Mouse (Mus musculus) gastrocnemius, postnatal 14 days (tissue): Measurements from ENCODE around the gene Ncoa4. TPM values are rescaled to one million over a fixed set of nuclear protein-coding genes. Genes with fewer than 3 reads are reported as not detected.
"Not testable (repeated sequence)": the region's sequence is repeated elsewhere in the genome, so short reads cannot be mapped to it uniquely, and the experiment has no call there.

Experiments used
- DNase-seq: peaks from one replicate; pipeline ENCODE4 v3.0.0; 2021; ENCODE audit warnings: mixed read lengths
- intact Hi-C: fragments of 180-260 bp; cut with DNase I; formaldehyde crosslinking; loops from one replicate; pipeline ENCODE4 v1.15.1; 2025; ENCODE audit warnings: low total_unique reads
- total RNA-seq, 2 experiments: library from RNA; stranded (reverse); gene quantifications; 2 replicates each; pipeline ENCODE4 v1.2.3; 2021

Ncoa4 gene
- total RNA-seq, 2 experiments from 2014 or later: 46.7 to 51.1 TPM

DNA sequence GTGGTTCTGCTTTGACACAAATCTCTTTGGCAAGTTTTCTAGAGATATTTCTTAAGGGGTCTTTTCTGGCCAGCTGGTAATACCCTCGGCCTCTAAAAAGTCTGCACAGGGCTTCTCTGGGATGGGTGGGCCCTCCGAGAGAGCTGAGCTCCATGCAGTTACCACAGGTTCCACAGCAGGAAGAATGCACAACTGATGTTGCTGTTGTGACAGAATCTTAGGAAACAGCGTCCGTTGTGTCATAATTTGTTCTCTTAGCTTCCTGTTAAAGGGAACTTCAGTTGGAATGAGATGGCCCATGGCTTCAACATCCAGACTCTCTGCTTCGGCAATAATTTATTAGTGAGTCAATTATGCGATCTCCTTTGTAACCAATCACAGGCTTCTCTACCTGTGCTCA lies 4.9 kb upstream of the Ncoa4 start:
- intact Hi-C loops: no loop called here
- no peak for DNase-seq

DNA sequence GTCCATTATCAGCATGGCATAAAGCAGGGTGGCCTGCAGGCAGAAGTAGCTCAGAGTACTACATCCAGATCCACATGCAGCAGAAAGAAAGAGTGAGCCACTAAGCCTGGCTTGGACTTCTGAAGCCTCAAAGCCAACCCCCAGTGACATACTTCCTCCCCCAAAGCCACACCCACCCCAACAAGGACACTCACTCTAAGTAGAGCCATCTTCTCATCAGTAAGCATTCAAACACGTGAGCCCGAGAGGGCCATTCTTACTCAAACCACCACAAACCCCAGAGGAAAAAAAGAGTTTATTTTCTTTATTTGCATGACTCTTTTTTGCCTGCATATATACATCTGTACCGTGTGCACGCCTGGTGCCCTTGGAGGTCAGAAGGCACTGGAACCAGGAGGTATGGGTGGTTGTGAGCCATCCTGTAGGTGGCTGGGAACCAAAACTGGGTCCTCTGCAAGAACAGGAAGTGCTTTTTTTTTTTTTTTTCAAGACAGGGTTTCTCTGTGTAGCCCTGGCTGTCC lies 455 bp upstream of the Ncoa4 start:
- peak; percentile 12 for DNase-seq
- intact Hi-C loops: no loop called here

DNA sequence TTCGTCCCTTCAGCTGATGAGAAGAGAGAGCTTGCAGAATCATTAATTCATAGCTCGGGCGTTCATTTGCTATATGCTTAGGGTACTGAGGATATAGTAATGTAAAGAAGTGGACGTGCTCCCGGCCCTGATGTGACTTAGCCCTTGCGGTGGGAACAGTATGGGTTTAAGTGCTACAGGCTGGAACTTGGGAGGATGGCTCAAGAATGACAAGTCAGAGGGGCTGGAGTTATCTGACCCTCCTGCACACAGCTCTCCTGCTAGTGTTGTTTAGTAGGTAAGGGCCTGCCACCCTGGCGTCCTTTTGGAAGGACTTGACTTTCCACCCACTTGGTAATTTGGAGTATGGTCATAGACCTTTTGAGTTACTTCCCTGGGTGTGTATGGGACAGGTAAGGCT lies 898 bp downstream of the Ncoa4 start:
- intact Hi-C loops: no loop called here
- DNase-seq: no peak

DNA sequence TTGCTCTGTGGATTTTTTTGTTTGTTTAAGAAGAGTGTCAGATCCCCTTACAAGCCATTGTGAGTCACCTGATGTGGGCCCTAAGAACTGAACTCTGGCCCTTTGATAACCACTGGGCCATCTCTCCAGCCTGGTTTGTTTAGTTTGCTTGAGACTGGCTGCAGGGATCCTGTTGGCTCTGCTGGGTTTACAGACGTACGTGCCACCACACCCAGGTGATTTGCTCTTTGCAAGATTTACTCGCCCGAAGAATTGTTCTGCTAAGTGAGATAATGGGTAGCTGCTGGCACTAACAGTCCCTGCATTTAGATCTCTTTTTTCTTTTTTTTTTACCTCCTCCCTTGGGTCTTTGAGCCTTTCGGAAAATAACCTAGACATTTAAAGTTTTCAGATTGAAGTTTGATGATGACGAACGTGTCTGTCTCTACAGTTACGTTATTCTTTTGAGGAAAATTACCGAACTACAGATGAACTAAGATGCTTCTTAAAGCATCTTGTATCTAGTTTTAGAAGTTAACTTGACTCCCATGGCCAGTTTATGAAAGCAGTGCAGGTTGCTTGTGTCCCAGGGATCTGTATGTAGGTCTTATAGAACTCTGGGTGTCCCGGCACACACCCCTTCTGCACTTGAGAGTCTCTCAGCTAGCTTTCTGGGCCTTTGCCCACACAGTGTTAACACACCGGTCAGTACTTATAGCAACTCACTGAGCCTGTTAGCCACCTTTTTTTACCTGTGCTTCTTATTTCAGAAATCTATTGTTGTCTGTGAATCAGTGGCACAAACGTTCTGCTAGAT lies 1.6 kb downstream of the Ncoa4 start:
- DNase-seq: no peak
- intact Hi-C loops: no loop called here

DNA sequence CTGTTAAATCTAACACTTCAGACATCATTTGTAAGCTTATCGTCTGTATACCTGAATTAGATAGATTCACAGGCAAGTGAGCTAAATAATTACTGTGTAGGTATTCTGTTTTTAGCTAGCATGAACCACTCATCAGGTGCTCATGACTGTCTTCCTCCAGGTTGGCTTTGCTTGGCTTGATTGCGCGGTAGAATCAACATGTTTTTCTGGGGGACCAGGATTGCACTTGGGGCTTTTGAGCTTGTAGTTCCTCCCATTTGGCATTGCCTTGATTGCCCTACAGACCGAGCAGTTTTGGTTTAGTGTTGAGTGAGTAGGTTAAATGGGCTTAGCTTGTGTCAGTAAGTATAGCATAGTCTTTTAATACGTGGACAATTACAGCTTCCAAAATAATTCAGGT lies 2.6 kb downstream of the Ncoa4 start:
- no peak for DNase-seq
- intact Hi-C loops: no loop called here

DNA sequence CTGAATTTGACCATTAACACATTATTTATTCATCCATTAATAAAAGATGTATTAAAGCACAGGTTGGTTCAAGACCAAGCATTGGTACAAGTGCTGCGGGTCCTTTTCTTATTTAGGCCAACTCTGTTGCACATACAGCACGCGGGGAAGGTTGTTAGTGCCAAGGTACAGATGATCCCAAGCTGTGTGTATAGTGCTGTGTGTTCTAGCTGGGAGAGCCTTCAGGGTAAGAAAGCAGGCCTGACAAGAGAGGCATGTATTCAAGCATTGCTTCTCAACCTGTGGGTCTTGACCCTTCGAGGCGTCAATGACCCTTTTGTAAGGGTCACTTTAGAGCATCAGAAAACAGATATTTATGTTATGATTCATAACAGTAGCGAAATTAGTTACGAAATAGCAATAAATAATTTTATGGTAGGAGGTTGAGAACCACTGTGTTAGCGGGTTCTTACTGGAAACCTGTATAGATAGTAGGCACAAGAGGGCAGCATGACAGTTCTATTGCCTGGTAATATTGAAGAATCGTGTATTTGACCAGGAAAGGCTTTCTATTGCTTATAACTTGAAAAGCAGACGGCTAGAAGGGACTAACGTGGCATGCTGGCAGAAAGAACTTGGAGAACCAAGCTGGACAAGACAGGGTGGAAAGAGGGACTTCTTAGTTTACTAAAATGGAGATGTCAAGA lies 3.7 kb downstream of the Ncoa4 start:
- intact Hi-C loops: no loop called here
- no peak for DNase-seq

DNA sequence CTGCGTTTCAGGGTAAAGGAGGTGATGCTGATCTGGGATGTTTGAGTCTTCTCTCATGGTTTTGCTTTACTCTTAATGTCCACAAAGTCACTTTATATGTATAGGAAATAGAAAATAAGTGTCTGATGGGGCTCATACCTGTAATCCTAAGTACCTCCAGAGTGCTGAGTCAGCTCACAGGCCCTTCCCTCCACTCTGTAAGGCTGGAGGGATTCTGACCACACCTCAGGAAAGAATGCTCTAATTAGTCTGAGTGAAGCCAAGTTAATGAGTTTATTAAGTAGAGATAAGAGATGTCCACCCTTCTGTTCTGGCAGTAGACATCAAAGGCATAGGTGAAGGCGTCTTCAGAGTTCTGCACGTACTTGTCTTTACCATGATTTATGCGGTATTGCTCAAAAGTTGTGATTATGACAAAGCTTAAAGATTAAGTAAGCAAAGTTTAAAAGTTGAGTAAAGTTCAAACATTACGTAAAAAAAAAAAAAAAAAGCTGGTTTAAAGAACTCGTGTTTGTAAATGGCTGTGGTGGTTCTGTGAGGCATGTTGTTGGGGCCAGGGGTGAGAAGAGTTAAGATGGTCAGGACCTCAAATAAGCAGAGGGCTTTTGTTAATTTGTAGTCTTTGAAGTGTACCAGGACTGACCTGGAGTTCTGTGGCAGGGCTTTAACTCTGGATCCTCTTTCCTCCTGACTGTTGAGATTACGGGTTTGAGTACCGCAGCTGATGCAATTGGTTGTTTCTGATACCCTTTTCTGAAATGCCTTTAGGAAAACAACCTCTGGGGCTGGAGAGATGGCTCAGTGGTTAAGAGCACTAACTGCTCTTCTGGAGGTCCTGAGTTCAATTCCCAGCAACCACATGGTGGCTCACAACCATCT lies 4.7 kb downstream of the Ncoa4 start:
- intact Hi-C loops: no loop called here
- no peak for DNase-seq

DNA sequence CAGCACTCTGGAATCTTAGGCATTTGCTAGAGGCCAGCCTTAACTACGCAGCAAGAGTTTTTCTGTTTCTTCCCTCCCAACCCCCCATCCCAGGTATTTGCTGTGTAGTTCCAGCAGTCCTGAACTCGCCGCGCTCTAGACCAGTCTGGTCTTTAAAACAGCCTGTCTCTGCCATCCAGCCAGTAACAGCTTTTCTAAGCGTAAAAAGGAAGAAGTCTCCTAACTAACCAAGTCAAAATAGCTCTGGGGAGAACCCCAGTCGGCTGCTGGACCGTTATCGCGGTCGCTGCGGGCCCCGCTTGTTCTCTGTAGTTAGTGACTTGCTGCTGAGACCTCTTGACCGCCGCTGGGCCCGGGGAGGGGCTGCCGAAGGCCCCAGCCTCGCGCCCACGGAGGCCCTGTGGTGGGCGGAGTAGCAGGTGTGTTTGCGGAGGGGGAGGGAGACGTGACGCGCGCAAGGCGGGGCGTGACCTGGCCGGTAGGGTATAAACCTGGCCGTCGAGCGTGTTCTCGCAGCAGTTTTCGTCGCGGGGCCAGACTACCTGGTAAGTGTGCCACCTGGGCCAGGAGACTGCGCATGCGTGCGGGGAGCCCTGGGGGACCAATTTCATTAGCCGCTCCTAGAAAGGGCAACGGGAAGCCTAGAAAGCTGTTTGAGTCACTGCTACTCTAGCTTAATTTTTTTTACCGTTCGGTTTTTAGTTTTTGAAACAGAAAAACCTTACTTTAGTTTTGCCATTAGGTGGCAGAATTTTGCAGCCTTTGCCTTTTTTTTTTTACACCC lies 5.8 kb downstream of the Ncoa4 start:
- DNase-seq: peak; percentile 58
- intact Hi-C loops: no loop called here

DNA sequence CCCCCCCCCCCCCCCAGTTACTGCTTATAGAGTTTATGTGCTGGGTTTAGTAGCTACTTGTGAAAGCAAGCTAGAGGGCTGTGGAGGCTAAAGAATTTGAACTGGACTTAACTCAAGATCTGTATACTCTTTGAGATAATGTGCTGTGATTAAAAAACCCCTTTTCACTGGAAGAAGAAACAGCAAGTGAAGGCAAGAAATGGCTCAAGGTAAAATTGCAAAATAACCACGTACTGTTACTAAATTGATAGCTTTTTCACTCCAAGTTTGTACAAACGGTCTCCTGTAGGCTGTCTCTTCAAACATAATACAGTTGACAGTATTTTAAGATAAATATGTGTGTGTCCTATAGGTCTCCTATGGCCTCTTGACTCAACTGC lies 6.4 kb downstream of the Ncoa4 start:
- no peak for DNase-seq
- intact Hi-C loops: no loop called here

DNA sequence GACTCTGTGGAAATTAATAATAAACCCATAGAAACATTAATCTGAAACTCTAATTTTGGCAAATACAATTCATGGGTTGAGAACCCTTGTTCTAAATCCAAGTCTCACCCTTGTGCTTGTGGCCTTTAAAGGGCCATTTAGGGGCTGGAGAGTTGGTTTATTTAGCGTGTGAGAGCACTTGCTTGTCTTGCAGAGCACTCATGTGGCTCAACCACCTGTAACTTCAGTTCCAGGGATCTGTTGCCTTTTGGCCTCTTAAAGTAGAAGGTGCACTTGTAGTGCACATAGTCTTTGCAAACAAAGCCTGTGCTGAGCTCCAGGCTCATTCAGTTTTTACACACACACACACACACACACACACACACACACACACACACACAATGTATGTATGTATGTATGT lies 7.2 kb downstream of the Ncoa4 start:
- DNase-seq: no peak
- intact Hi-C loops: no loop called here

DNA sequence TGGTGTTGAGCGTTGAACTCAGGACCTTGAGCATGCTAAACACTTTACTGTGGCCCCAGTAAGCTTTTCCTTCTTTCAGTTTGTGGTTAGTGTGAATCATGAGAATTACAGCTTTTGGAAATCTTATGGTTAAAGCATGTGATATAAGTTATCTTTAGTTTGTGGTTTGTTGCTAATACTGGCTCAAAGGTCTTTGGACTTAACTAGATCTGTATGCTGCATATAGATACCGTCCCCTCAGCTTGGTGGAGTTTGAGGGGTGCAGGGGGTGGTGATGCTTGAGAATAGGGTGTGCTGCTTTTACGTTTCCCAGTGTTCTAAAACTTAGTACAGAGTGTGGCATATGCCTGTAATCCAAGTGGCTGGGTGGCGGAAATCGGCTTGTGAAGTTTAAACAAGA lies 7.7 kb downstream of the Ncoa4 start:
- DNase-seq: no peak
- intact Hi-C loops: no loop called here

DNA sequence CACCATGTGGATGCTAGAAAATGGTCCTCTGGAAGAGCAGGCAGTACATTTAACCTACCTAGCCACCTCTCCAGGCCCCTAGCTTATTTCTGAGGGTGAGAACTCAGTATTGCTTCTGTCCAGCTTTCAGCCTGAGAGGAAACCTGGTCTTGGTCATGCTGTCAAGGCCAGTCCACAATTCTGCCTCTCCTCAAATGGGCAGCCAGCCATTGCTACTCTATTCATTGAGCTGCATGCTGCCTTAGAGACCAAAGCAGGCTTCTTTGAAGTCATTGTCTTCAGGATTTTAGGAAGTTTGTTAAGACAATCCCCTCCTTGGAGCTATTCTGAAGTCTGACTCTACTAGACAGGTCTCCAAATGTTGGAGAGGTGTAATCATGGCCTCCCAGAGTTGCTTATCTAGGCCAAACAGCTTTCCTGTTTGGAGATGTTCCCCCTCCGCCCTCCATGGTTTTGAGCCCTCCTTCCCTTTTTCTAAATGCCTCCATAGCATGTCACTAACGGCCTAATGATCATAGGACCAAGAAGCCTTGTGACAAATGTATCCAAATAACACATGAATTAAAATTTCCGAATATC lies 9.1 kb downstream of the Ncoa4 start:
- intact Hi-C loops: no loop called here
- DNase-seq: no peak

DNA sequence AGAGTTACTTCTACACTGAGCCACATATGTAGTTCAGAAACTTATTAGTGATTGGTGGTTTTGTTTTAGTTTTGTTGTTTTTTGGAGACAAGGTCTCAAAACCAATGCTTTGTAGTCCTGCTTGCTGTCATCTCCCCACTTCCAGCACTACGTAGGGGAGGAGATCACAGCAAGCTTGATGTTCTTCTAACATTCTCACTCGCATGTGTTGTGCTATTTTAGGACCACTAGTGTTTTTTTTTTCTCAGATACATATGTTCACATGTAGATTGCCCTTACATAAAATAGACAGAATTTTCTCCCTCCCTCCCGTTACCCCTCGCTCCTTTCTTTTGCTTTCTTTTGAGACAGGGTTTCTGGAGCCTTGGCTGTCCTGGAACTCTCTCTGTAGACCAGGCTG lies 10.5 kb downstream of the Ncoa4 start:
- DNase-seq: no peak
- intact Hi-C loops: no loop called here

DNA sequence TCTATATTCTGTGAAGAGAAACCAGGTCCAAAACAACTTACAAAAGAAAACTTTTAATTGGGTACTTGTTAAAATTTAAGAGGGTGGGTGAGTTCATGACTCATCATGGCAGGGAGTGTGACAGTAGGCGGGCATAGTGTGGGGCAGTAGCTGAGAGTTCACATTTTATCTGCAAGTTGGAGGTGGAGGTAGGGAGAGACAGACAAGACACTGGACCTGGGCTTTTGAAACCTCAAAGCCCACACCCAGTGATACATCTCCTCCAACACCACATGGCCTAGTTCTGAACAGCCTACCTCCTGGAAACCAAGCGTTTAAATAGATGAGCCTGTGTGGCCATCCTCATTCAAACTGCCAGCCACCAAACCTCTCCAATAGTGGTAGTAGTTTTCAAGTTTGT lies 15.6 kb downstream of the Ncoa4 start:
- DNase-seq: no peak
- intact Hi-C loops: no loop called here

DNA sequence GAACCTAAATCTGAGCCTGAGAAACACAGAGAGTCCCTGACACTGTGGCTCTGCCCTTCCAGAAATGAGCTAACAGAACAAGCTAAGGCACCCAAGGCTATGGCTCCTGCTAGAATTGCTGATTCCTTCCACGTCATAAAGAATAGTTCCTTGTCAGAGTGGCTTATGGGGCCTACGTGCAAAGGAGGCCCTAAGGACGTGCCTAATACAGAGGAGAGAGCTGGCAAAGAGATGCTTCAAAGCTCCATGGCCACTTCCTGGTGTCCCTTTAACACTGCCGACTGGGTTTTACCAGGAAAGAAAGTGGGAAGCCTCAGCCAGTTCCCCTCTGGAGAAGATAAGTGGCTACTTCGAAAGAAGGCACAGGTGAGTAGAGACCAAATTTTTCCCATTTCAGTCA lies 16.9 kb downstream of the Ncoa4 start:
- intact Hi-C loops, DNase-seq: not testable (repeated sequence)

DNA sequence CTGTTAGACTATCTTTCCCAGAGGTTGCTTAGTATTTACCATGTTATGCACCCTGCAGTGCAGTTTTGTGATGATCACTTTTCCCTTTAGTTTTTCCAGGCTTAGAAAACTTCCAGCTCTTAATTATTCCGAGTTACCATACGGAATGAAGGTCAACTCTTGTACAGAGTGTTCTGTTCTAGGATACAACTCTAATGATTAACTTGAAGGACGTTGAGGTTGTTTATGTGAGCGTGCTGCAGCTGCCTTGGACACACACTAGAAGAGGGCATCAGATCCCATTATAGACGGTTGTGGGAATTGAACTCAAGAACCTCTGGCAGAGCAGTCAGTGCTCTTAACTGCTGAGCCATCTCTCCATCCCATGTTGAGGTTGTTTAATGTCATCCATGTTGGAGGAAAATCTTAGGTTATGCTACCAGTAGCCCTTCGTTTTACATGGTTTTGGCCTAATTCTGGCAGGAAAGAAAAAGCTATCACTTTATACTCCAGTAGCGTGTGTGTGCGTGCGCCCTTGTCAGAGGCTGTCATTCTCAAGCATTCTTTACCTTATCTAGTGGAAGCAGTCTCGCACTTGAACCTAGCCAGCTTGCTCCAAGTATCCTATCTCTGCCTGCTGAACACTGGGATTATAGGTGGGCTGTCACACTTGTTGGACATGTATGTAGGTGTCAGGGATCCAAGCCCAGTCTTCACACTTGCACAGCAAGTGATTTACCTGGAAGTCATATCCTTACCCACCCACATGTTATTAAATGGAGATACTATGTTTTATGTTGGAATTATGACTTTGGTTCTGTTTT lies 19.9 kb downstream of the Ncoa4 start:
- DNase-seq: no peak
- intact Hi-C loops: no loop called here

DNA sequence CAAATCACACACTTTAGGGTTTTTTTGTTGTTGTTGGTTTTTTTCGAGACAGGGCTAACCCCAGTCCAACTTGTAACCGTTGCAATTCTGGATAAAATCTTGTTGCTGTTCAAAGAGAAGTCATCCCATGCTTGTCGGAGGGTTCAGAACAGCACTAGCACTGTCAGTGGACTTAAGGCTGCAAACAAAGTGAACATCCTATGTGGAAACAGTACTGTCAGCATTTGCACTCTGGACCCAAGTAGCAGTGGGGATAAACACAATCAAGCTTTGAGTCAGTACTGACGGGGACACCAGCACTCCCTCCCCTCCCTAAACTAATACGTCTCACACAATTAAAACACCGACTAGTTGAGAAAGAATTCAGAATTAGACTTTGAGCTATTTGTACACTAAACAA lies 21.2 kb downstream of the Ncoa4 start:
- intact Hi-C loops: no loop called here

DNA sequence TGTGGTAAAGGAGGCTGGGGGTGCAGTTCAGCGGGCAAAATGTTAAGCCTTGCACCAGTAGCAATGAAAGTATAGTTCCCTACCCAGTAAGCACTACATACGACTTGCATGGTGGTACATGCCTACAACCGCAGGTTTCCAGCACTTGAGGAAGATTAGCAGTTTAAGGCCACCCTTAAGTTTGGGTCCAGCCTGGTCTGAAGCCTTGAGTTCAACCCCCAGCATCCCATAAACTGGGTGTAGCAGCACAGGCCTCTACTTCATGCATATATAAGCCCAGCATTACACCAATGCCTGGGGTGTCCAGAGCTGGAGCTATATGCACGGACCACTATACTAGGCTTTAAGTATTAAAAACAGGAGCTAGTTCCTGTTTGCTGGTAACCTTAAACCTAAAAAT lies 24.2 kb downstream of the Ncoa4 start:
- no peak for DNase-seq
- intact Hi-C loops: no loop called here

More for the DNA sequence above, 21.2 kb downstream of the Ncoa4 start:
- DNase-seq: no peak
